Mouse (Mus musculus) induced T-regulatory cell, adult 2 months (primary cell): ENCODE measurements around the gene Usp53.

Experiments used
- DNase-seq: peaks from one replicate; pipeline ENCODE4 v3.0.0-alpha.2; 2012; ENCODE audit warnings: low read depth

Gene Usp53

GRCm38 (mm10) chr3:122984249-122985182 lies at the start of gene Usp53:
Usp53 (minus strand) TSS chr3:122984510.
- DNase-seq, result peak; percentile 96

GRCm38 (mm10) chr3:123033804-123034203 lies 49.5 kb upstream of the Usp53 start:
- DNase-seq, result no peak

DNA sequence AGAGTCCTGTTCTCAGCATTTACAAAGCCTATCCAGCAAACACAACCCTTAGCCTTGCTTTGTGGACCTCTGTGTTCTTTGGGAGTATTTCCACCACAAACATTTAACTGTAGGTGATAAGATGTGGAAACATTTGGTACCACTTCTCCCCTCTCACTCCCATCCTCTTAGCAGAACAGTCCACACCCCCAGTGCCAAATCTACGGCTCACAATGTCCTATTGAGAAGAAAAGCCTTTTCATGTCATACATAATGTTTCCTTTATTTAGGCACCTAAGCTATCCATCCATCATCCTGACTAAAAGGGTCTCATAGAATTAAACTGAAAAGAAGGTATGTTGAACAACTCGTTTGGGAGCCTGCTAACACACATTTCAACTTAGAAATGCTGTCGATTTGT lies 41.3 kb upstream of the Usp53 start:
- no peak for DNase-seq

DNA sequence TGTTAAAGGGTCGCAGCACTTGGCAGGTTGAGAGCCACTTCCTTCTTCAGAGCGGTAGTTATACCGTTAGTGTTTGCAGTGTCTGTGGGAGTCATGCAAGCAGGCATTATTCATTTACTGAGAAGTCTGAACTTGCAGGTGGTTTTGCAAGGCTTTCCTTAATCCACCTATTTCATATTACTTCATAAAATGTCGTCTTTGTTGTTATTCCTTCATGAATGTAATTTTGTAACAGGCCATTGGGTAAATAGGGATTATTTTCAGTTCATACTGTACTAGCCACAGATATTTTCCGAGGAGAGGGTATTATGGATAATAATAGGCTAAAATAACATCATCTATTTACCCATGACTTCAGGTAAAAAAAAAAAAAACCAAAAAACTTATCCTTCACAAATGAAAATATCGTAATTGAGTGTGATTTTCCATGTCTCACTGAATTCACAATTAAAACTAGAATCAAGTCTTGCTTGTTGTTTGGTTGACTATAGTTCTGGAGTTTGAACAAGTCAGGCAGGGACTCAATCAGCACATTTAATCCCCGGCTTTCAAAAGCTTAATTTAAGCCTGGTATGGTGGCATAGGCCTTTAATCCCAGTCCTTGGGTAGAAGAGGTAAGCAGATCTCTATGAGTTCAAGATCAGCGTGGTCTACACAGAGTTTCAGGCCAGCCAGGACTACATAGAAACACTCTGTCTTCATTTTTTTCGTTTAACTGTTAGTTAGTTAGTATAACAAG lies 40.4 kb upstream of the Usp53 start:
- DNase-seq, result no peak

DNA sequence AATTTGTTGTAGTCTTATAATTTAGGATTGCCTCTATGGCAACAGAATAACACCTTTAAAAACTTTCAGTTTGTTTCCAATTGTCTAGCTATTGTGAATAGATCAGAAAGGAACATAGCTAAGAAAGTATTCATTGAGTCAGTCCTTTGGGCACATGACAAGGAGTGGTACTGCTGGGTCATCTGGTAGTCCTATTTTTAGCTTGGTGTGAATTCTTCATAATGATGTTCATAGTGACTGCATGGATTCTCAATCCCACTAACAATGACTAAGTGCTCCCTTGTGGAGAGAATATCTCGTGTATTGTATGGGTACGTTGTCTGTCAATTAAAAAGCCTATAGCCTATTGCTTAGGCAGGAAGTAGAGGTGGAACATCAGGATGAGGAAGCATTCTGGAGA lies 34.5 kb upstream of the Usp53 start:
- no peak for DNase-seq

- no peak for DNase-seq
Observed at GRCm38 (mm10) chr3:123013476-123013875, 29.2 kb upstream of the Usp53 start.

DNA sequence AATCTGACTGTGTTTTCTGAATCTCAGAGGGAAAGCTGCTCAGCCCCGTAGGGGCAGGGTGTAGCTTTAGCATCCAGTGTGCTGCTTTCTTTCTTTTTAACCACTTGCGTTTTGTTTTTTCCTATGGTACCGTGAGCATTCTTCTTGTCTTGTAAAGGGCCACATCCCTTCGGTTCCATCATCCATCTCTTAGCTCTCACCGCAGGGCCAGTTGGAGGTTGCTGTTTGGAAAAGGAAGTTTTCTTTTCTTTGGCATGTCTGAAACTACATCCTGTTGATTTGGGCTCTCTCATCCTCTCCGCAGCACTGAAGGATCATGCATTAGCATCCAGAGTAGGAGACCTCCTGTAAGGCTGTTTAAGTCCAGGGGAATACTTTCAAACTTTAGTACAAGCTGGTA lies 25.1 kb upstream of the Usp53 start:
- no peak for DNase-seq

GRCm38 (mm10) chr3:123007386-123007785 lies 23.1 kb upstream of the Usp53 start:
- no peak for DNase-seq

DNA sequence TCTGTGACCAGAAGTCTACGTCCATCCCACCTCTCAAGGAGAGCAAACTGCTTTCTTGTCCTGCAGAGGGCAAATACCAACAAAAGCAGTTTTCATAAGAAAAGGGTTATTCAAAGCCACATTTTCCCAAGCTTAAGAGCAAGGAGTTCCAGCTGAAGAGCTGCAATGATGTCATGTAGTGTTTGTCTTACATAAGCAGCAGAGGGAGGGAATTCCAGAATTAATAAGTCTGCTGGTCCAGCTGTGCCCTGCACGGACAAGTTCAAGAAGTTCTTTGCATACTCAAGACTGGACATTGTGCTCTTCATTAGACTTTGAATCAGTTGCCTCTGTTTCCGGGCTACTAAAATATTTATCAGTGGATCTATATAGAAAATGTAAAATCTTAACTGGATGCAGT lies 16.7 kb upstream of the Usp53 start:
- no peak for DNase-seq

DNA sequence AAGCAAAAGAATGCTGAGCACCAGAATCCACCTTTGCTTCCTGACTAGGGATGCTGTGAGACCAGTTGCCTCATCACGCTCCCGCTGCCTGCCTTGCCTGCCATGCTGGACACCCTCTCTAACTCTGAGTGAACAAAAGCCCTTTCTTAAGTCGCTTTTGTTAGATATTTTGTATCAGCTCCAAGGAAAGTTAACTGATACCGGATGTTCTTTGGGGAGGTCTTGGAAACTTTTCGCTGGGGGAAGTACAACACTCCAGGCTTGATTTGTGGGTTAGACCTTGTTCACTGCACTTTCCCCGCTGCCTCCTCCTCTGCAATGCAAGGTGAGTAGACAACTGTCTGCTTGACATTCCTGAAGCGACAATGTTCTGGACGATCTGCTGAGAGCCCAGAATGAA lies 14.2 kb upstream of the Usp53 start:
- no peak for DNase-seq

- DNase-seq, result no peak
Observed at GRCm38 (mm10) chr3:122996968-122997367, 12.7 kb upstream of the Usp53 start.

GRCm38 (mm10) chr3:122986906-122987305 lies 2.6 kb upstream of the Usp53 start:
- peak; percentile 12 for DNase-seq

DNA sequence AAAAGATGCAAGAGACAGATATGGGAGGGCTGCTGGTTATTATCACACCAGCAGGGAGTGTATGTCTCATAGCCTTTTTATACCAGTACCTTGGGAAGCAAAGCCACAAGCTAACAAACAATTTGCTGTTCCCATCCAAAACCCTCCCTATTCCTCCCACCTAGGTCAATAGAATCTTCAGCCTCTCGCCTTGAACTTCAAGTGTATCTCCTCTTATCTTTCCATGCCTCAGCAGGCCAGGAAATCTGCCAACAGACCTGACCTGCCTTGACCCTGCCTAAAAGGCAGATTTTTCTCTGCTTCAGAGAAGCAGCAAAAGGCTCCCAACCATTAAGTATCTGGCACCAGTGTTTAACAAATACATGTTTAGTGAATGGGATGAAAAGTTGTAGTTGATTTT lies 2.1 kb upstream of the Usp53 start:
- DNase-seq, result peak; percentile 10

DNA sequence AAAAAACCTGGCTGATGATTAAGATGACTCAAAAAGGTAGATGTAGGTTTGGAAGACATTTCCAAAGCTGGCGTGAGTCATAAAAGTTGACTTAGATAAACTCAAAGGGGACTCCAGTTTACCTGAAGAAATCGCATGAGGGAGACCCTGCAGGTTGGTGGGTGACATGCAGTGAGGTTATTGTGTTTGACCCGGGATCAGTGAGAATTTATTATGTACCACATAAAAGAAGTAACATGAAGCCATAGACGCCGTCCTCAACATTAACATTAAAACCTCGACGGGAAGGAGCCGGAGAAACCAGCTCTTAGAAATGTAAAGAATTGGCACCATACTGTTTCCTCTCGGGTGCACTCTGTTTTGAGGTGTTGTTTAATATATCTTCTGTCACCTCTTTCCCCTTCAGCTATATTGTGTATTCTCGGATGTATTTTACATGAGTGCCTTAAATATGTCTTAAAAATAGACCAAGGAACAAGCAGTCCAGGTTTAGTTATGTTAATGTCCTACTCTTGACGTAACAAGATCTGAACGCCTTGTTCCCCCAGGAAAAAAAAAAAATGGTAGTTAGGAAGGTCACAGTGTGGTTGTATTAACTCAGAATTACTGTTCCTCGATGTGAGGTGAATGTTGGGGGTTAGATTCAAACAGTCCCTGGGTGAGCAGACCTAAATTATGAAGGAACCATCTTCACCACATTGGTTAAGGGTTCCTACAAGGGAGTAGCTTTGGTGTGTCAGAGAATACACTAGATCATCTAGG lies 1.1 kb upstream of the Usp53 start:
- DNase-seq, result no peak

DNA sequence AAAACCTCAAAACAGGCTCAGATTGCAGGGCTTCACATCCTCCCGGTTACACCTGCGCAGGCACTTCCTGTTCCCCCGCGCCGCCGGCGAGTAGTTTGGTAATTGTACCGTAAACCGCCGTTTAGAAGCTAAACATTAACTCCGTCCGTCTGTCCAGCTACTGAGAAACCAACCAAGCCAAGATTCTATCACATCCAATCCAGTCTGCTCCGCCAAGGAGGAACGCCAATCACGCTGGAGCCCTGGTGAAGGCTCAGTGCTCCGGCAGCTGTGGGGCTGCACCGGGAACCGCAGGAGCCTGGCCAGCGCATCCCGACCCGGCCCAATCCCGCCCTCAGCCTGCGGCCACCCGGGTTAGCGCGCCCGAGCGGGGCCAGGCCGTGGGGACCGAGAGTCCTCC lies 461 bp downstream of the Usp53 start:
- DNase-seq, result peak; percentile 77

DNA sequence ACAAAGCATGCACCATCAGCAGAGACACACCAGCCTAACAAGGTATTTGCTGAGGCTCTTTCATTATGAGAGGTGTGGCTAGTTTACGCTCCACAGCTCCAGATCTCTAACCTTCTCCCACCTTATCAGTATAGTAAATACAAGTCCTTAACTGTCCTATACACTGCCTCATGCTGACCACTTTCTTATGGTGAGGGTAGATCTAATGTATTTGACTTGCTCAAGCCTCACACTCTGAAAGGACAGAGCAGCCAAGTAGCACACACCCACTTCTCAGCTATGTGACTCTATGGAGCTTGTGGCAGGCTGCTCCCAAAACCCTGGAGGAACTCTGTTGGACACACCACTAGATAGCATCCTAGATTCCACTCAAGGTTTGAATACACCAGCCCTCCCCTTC lies 8.3 kb downstream of the Usp53 start:
- no peak for DNase-seq

GRCm38 (mm10) chr3:122975363-122975762 lies 8.9 kb downstream of the Usp53 start:
- DNase-seq, result no peak

DNA sequence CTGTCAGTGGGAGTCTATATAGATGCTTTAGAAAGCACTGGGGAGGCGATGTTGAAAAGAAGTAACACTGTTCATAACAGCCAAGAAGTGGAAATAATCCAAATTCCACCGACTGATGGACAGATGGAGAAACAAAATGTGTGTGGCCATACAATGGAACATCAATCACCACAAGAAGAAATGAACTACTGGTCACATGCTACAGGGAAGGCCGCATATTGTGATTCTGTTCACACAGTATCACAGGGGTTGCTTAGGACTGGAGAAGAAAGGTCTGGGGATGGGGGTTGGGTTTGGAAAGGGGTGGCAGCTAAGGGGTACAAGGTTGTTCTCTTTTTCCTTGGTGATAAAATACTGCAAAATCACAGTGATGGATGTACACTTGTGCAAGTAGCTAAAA lies 9.5 kb downstream of the Usp53 start:
- DNase-seq, result no peak

DNA sequence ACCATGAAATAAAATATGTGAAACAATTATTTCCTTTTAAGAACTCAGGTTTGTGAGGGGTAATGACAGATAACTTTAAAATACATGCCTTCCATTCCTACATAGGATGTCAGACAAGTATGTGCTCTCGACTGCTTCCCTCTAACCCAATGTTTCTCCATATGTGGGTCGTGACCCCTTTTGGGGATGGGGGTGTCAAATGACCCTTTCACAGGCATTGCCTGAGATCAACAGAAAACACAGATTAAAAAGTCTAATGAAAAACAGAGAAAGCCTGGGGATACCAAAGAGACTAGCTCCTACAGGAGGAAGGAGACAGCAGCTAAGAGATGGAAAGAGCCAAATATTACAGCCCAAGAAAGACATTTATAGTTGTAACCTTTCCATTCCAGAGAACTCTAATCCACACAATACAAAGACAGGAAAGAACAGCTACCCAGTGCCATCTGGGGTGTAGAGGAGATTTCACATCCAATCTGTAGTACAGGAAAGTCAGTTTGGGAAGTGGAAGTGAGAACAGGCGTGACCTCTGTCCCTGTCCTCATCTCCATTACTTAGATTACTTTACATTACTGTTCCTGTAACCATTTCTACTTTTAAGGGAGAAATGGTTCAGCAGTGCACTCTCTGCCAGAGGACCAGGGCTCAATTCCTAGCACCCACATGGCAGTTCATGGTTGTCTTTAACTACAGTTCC lies 12.0 kb downstream of the Usp53 start:
- DNase-seq, result no peak

GRCm38 (mm10) chr3:122968391-122968790 lies 15.9 kb downstream of the Usp53 start:
- no peak for DNase-seq

- DNase-seq, result no peak
Observed at GRCm38 (mm10) chr3:122964301-122964700, 20.0 kb downstream of the Usp53 start.

- no peak for DNase-seq
Observed at GRCm38 (mm10) chr3:122950129-122950528, 34.2 kb downstream of the Usp53 start.
